Mouse (Mus musculus) adrenal gland, postnatal 36 days (tissue): ENCODE data around the gene Poc1b. TPM values are rescaled to one million over a fixed set of nuclear protein-coding genes. Genes with fewer than 3 reads are reported as not detected.
"Not testable (repeated sequence)": the region's sequence is repeated elsewhere in the genome, so short reads cannot be mapped to it uniquely, and the experiment has no call there.

Source experiments
- DNase-seq, 2 experiments: peaks; one replicate each; pipeline ENCODE4 v3.0.0; 2021; ENCODE audit warnings: mixed read lengths in 1 of 2
- total RNA-seq, 2 experiments: library from RNA; stranded (reverse); gene quantifications; 2 replicates each; pipeline ENCODE4 v1.2.3; 2021

The Poc1b gene
- total RNA-seq, 2 experiments from 2014 or later, result 15.3 to 15.7 TPM

DNA sequence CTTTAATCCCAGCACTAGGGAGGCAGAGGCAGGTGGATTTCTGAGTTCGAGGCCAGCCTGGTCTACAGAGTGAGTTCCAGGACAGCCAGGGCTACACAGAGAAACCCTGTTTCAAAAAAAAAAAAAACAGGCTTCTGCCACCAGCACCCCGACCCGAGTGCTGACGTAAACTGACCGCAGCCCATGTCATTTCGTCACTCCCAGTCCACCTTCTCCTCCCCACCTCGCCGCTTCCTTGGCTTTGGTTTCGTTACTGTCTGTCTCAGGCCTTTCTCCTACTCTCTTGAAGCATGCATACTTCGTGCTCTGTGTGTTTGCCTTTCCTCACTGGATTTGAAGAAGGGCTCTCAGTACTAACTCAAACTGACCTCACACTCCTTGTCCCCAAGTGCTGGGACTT is 50.9 kb downstream of the Poc1b start:
- not testable (repeated sequence) for DNase-seq

DNA sequence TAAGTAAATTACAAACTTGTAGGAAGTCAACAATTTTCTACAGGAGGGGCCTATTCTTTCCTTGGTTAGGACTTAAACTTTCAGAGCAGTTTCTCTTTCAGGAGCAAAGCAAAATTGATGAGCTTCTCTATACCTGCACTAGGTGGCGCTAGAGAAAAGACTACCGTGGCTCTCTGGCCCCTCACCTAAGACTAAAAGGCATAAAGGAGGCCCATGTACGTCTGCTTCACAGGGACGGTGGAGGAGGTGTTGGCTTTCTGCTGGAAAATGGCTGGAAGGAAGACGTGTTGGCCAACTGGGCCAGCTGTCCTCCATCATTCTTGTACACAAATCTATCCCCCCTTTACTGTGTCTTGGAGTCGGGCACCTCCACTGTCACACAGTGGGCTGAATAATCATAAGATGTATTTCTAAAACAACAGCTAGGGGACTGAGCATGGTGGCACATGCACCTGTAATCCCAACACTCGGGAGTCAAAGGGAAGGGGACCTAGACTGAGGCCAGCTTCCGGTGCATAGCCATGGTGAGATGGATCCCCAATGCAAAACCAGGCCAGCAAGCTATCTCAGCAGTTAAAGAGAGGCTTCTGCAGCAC is 55.2 kb downstream of the Poc1b start:
- DNase-seq, result peak in 1 of 2 experiments; percentile 48

DNA sequence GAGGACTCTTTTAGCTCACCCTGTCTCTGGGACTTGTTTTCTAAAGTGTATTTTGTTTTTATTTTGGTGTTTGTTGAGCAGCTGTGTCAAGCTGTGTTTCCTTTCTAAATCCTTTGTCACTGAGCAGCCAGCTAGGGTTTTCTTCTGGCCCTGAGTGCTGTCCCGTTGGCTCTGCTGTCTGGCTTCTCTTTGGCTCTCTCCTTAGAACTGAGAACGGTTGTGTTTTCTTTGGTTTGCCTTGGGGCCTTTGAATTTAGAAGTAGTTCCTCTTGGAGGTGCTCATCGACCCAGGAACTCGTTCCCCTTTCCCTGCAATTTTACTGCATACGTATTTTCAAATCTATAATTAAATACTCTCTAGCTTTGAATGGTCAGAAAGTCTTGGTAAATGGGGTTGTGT is 56.2 kb downstream of the Poc1b start:
- DNase-seq, result no peak

DNA sequence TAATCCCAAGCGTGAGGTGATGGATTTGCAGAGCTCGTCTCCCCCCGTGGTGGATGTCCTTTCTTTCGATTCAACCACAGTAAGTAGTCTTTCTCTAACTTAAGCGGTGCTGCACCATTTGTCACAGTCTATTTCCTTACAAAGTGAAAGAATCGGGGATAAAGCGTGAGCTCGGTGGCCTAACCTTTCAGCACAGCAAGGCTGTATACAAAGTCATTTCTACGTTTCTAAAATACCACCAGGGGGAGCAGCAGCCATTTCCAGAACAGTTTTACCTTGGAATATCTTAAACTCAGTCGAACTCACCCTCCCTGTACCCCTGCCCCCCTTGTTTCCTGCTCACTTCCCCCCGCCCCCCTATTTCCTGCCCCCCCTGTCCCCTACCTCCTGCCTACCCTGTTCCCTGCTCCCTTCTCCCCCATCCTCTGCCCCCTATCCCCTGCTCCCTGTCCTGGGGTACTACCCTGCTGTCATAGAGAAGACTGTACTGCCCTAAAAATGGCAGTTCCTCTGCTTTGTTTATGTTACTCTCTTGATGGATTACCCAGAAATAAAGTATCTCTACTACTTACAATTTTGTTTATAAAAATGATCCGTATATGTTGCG is 58.1 kb downstream of the Poc1b start:
- peak in 1 of 2 experiments; percentile 59 for DNase-seq

DNA sequence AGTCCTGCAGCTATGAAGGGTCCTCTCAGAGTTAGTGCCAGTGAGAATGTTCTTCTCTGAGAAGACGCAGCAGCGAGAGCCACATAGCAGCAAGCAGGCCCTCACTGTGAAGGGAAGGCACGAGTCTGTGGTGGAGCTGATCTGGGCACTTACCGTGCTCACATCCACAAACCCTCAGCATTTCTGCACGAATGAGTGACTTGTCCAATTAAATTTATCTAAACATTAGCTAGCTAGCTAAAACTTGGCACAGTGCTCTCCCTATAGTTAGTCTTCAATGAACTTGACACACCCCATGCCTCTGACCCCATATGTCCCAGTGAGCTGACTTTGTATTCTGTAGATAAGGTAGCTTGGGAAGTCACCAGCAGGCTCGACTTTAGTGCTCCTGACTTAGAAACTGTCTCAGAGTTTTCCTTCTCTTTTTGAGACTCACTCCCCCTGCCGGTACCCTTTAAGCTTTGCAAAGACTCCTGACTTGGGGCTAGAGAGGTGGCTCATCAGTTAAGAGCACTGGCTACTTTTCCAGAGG is 59.0 kb downstream of the Poc1b start:
- DNase-seq, result no peak

DNA sequence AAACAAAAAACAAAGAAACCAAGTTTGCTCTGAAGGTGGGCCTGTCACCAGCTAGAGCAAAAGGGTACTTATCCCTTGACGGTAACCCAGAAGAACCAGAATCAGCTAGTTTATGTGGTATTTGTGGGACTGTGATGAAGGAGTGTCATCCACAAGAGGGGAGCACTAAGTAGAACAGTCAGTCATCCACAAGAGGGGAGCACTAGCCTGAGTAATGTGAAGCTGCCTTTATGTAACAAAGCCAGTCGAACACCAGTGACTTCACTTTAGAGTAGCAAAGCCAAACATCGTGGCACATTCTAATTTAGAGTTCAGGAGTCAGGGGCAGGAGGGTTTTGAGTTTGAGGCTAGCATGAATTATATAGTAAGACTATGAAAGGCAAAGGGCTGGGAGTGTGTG is 59.6 kb downstream of the Poc1b start:
- DNase-seq, result no peak

DNA sequence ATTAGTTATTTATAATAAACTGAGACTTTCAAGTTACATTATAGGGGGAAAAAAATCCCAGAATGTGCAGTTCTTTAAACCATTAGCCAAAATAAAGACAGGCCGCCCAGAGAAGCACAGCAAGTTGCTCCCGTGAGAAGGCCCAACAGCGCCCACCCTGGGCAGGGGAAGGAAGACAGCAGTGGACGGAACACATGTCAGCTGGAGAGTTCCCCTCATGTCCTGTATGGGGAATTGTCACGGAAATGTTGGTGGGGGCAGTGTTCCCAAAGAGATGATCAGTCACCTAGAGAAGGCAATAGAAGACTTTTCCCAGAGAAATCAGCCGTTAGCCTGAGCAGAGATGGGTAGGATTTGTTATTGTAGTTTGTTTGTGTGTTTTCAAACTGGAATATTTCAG is 61.6 kb downstream of the Poc1b start:
- DNase-seq, result no peak

DNA sequence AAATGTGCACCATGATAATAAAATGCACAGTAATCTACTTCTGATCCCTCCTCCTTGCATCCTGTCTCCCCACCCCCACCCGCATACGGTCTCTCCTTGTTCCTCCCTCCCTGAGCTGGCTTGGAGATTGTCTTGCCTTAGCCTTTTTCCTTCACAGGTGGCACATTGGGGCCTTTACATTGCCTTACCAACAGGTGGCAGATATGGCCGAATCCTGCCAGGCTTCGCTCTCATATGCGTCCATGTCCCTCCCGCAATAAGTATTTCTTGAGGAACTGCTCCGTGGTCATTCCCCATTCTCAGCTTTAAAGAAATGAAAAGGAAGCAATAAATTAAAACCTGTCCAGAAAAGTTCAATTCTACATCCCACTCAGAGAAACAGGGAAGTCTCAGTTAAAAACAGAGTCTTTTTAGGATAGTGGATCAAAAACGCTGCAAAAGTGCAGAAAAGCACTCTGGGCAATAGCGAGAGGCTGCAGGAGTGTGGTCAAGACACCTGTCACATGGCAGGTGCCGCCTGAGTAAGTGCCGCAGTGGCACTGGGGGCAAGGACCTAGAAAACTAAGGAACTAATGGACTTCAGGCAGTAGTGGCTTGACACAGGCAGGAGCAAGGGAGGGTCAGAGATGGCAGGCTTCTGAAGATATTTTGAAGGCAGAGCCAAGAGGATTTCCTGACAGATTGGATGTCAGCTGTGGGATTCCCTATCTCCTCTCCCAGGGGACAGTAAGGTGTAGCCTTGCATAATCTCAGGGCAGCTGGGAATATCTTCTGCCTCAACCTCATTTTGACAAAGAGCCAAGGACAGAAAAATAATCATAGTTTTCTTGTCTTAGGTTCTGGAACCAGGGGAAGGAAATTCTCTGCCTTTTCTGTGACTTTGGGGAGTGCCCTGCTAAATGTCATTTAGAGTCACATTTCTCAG is 62.3 kb downstream of the Poc1b start:
- DNase-seq, result peak in 1 of 2 experiments; percentile 26

DNA sequence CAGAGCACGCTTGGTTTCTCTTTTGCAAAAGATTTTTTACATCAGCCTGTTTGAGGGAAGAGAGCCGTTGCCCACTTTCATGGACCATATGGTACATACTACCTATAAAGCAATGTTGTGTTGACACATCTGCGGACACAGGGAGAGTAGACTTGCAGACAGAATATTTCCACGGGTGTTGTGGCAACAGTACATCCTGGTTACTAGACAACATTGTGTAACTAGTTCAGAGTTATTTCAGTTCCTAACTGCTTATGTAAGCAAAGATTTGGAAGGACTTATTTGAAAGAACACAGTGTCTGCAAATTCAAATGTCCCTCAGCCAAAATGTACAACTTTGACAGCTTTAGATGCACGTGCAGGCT is 62.9 kb downstream of the Poc1b start:
- no peak for DNase-seq

DNA sequence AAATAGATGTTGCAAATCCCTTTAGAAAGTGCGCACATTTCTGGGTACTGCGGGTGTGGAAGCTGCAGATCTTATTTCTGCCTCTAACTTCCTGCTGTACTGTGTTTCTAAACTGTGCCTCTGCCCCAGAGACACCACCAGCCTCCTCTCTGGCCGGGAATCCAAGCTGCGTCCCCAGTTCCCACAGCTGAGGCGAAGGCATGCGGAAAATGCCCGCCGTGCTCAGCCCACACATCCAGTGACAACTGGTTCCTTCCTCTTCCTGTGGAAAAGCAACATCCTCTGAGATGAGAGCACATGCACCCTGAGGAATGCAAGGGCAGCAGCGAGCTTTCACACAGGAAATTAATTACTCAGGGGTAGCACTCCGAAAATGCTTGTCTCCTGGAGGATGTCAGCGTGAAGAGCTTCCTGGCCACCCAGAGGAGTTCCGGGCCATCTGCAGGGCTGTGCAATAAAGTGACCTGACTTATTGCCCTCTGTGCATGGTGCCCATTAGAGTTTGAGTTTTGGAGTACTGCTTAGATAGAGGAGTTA is 65.2 kb downstream of the Poc1b start:
- DNase-seq, result peak; percentile 50 to 60

DNA sequence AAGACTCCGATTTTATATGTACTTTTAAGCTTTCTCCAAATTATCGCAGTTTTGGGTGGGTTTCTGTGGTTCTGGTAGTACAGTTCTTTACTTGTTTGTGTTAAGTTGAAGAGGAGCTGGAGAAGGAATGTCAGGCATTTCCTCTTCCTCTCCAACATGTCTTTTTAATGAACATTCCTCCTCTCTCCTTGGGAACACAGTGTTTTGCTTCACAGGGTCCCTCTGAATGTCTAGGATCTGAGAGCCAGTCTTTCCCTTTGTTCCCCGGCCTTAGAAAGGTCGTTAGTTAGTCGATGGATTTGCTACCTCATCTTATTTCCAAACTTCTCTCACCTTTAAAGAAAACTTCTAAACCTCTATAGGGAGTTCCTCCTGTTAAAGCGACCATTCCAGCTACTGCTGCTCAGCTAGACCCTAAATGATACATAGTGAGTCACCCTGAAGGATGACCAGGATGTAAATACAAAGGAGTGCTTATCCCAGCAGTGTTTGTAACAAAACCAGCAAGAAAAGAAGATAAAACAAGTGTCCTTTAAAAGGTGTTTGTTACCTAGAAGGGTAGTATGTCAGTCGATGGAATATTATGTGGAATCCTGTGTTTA is 66.2 kb downstream of the Poc1b start:
- no peak for DNase-seq

DNA sequence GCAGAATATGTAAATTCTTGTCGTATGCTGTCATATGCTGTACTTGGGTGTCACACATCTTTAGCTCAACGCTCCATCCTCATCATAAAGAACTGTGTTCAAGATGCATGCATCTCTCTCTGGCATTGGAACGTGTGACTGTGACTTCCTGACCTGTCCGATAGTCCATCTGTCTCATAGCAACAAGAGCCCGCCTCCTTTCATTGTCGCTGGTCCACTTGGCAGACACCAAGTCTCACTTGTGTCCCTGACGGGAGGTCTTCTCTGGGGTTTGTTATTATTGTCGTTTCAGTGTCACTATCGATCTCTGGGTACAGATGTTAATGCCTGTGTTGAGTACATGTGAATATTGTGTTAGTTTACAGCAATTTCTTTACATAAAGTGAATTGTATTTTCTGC is 70.1 kb downstream of the Poc1b start:
- DNase-seq, result no peak

DNA sequence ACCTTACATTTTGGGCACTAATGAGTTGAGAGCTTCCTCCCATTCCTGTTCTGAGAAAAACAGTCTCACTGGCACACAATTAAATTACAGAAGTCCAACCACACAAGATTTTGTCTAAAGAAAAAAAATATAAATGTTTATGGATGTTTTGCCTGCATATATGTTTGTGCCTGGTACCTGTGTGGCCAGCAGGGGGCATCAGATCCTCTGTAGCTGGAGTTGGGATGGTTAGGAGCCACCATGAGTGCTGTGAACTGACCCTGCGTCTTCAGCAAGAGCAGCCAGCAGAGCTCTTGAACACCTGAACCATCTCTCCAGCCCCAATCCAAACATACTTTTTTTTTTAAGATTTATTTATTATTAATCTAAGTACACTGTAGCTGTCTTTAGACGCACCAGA is 71.3 kb downstream of the Poc1b start:
- no peak for DNase-seq

DNA sequence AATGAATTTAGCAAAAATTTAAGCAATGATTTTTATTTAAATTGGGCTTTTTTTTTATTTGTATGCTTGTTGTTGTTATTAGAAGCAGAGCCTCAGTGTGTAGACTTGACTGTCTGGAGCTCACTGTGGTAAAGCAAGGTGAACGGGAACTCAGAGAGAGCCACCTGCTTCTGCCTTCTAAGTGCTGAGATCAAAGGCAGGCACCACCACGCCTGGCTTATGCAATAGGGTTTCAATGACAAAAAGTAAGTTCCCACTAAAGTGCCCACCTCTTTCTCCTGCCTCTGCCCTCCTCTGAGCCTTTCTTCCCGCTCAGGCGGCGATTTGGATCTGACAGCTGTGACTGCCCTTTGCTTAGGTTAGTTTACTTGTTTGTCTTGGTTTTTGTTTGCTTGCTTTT is 72.3 kb downstream of the Poc1b start:
- no peak for DNase-seq

DNA sequence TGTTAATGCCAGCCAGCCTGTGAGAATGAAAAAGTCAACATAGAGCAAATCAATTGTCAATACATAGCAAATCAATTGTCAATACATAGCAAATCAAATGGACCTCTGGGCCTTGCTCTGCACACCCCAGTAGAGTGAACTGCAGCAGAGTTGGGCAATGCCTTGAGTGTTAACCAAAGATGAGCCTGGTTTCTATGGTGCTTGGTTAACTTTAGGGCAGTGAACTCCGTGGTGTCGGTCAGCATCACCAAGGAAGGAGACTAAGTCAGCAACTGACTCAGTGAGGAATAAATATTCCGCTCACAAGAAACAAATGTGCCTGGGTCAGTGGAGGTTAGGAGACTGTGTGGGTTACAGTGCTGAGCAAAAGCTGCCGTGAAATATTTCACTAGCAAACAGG is 72.7 kb downstream of the Poc1b start:
- no peak for DNase-seq

DNA sequence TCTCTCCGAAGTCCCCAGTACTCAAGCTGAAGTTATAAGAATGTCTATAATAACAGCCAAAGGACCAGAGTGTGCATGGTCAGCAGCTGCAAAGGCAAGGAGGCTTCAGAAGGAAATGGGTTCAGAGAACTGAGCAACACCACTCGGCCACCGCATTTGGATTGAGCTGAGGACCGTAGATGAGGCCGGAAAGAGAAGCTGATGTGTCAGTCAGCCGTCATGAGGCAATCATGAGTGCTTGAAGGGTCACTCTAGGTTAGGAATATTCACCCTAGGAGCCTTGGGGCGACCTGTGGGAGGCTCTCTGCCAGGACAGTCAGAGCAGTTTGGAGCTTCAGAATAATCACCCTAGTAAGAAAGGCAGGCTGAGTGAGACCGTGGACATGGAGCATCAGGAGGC is 74.7 kb downstream of the Poc1b start:
- DNase-seq, result no peak

DNA sequence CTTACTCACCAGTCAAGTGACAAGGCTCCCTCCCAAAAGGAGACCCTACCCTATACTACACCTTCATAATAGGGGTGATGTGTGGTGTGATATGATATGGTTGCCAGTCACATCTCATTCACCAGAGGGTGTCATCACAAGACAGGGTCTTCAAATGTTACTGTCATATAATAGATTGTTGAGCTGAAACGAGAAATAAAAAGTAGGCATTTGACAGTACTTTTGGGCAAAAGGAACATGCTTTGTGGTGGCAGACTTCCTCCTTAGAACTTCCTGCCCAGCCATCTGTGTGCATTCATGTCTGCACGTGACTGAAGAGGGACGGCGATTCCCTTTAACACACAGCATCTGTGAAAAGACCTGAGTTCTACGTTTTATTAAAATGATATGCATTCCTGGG is 75.3 kb downstream of the Poc1b start:
- no peak for DNase-seq

DNA sequence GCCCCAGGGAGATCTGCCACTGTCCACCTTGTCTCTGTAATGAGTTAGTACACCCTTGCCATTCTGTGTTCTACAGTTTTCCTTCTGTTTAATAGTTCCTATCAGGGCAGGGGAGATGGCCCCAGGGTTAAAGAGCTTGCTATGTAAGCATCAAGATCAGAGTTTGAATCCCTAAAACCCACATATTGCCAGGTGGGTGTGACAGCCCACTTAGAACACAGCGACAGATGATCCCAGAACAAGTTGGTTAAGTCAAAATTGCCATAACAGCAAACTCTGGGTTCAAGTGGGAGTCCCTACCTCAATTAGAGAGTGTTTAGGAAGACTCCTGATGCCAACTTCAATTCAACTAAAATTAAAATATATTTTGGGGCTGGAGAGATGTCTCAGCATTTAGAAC is 81.3 kb downstream of the Poc1b start:
- DNase-seq, result no peak

DNA sequence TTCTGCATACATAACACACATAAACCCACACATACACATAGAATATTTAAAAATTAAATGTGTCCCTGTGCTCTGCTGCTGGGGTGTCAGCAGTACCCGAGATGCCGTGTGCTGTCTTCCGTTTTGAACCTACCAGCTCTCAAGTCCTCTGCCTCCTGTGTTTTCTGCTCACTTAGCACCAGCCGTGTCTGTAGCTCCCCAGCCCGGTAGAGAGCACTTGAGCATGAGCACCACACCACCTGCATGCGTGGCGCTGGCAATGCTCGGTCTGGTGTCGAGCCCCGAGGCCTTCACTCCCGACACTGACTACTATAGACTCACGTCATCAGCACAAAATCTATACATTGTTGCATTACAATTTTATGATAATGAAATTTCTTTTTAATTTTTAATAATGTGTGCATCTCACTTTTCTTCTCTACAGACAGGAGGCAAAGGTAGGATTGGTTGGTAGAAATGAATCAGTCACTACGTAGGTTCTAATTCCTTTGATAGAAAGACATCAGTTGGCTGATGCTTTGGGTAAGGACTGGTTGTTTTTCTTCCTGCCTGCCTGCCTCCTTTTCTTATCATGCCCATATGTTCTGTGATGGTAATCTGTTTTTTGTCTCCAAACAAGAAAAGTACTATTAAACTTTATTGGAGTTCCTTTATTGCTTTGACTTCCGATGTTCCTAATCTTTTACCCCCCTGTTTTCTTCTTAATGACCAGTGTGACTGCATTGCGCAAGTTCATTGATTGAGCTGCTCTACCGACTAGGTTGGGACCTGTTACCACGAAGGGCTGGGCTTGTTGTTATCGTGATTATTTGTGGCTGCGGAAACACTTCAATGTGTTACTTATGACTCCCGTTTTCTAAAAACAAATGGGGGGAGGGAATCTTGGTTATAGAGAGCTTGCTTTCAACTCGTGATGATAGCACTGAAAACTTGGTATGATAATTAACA is 82.1 kb downstream of the Poc1b start:
- DNase-seq, result no peak

DNA sequence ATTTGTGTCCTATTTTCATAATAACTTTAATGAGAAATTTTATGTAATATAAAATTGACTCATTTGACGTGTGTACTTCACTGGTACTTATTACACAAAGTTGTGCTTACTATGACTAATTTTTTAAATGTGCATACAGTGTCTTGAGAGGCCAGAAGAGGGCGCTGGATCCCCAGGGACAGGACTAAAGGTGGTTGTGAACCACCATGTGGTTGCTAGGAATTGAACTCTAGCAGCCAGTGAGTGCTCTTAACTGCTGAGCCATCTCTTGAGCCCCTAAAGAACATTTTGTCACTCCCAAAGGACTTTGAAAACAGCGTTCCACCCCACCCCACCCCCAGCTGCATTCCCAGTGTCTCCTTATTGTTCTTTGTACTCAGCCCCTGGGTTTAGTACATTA is 84.0 kb downstream of the Poc1b start:
- peak; percentile 78 to 82 for DNase-seq

DNA sequence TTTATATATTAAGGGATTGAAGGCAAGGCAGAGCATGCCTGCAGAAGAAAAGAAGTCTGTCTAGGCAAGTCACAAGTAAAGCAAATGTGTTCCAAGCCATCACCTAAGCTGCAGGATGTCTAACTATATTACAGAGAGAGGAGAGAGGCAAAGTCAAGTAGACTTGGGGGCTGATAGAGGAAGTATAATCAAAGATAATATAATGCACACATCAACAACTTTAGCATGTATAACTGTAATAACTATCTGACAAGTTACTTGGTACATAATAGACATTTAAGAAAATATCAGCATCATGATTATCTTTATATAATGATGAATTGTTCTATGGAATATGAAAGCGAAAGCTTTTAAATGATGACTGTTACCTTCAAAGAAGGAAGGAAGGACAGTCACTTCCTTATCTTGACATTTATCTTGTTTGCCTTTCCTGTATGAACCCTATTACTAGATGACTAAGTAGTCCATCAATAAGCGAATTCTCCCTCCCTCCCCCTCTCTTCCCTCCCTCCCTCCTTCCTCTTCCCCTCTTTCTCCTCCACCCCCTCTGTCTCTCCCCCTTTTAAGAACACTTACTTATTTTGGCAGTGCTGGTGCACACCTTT is 87.7 kb downstream of the Poc1b start:
- no peak for DNase-seq
